Mouse (Mus musculus) cerebellum, postnatal 4 days (tissue): ENCODE data around the gene Armc8.

Source experiments
- DNase-seq, 2 experiments: peaks; one replicate each; pipeline ENCODE4 v3.0.0; 2022; ENCODE audit warnings: low spot score in 2 of 2, mixed read lengths in 1 of 2

Gene Armc8

DNA sequence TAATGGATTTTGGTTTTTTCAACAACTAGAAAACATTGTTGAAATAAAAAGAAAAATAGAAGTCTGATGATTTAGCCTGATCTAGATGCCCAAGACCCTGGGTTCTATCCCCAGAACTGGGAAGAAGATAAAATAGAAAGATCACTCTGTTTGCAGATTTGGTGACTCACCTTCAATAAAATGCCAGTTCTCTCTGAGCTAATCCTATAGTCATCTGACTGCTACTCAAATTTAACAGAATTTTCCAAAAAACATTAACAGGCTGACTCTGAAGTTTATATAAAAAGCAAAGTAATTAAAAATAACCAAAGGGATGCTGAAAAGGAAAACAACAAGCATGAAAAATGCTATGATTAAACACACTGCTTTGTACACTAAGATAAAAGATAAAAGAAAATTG, 122.4 kb downstream of the Armc8 start:
- no peak for DNase-seq

- DNase-seq: no peak
These were observed 124.0 kb downstream of the Armc8 start for GRCm38 (mm10) chr9:99444590-99445178.

GRCm38 (mm10) chr9:99441647-99442433, 126.9 kb downstream of the Armc8 start:
- no peak for DNase-seq

DNA sequence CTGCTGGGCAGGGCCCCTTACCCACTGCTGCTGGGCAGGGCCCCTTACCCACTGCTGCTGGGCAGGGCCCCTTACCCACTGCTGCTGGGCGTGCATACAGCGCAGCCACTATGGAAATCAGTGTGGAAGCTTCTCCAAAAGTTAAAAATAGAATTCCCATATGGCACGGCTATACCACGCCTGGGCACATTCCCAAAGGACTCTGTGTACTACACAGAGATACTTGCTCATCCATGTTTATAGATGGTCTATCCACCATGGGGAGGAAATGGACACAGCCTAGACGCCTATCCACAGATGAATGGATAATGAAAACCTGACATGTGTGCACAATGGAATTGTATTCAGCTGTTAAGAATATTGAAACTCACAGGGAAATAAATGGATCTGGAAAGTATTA, 127.8 kb downstream of the Armc8 start:
- DNase-seq: no peak

DNA sequence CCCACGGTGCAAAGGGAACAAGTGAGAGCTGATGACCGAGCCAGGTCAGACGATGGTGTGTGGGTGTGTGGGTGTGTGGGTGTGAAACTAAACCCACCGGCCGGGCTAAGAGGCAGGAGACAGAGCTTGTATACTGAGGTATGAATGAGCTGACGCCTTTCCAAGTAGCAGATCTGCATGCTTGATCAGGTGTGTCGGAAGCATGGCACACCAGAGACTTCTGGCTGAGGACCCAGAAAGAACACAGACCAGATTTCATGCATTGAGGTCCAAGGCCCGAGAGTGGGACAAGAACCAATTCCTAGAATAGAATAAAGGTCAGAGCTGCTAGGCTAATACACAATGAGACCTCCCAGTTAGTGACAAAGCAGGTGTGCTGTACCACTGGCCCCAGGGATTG, 129.6 kb downstream of the Armc8 start:
- no peak for DNase-seq

DNA sequence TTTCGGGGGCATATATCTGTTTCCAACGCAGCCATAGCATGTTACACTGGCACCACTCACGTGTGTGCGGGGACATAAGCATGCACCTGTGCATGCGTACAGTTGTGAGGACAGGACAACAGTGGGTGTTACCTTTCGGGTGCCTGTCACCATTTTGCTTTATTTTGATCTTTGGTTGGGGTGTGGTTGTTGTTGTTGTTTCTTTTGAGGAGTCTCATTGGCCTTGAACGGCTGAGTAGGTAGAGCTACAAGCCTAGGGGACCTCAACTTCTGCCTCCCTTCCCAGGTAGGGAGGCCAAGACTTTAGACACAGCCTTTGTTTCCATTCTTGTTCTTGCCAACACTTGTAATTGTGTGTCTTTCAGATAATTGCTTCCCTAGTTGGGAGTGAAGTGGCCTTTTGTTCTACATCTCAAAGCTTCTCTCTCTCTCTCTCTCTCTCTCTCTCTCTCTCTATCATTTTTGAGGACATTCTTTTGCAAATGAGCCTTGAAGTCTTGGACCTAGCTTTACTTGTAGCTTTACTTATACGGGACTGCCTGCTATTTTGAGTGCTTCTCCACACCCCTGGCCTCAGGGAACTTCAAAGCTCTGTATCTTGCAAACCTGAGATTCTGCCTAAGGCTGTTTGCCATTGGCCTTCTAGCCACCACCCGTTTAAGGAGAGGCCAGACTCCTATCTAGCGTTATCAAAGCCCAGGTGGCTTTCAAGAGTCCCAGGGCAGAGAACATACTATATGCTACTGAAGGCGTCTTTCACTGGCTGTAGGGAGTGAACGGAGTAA, 130.7 kb downstream of the Armc8 start:
- no peak for DNase-seq

DNA sequence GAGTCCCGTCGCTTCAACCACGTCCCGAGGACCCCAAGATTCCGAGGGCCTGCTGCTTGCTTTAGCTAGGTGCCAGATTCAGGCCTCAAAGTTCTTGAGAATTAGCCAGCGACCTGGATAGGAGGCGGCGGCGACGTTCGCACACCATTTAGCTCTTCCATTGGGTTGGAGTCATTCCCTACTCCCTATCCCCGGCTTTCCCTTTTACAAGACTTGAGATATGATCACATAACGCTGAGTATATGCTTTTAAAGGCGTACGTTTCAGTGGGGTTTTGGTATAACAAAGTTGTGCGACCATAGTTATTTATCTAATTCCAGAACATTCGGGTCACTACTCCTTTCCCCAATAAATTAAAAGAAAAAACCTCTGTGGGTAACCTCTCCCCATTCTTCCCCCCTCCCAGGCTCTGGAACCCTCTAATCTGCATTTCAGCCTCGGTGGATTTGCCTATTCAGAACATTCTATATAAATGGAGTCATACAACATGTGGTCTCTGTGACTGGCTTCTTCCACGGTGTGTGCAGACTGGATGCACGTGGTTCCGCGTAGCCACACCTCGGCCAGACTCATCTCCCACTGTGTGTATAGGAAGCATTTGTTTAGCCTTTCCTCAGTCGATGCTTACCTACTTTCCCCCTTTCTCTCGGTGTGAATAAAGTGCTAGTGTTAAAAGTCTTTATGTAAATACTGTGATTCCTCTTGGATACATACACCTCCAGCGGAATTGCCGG, 131.5 kb downstream of the Armc8 start, which contains the start of gene Mras:
Mras (minus strand) TSS at position 351 of the 734 bp plus-strand sequence.
- DNase-seq: no peak

- DNase-seq: peak; percentile 34 to 71
These were observed 132.3 kb downstream of the Armc8 start for GRCm38 (mm10) chr9:99436182-99437030.

DNA sequence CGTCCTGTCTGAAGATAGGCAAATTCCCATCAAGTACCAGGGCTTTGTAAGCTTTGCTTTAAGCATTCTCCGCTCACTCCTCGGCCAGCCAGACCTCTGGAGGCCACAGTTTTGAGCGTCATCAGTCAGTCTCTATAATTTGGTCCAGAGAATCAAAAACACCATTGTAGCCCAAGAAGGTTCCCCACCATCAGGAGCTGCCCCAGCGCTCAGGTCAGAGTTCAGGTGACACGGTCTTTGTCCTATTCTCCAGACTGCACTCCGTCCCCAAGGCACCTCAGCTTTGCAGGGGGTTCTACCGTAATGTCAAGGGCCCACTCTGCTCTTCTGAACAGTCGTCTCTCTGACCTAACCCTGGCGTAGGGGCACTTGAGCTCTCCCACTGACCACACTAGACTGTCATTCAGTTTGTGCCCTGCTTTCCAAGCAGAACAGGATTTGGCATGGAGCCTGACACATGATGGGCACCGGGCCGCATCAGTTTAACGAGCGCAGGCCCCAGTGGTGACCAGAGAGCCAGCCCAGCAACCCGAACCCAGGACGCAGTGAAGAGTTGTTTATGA, 133.0 kb downstream of the Armc8 start:
- peak in 1 of 2 experiments; percentile 73 for DNase-seq

DNA sequence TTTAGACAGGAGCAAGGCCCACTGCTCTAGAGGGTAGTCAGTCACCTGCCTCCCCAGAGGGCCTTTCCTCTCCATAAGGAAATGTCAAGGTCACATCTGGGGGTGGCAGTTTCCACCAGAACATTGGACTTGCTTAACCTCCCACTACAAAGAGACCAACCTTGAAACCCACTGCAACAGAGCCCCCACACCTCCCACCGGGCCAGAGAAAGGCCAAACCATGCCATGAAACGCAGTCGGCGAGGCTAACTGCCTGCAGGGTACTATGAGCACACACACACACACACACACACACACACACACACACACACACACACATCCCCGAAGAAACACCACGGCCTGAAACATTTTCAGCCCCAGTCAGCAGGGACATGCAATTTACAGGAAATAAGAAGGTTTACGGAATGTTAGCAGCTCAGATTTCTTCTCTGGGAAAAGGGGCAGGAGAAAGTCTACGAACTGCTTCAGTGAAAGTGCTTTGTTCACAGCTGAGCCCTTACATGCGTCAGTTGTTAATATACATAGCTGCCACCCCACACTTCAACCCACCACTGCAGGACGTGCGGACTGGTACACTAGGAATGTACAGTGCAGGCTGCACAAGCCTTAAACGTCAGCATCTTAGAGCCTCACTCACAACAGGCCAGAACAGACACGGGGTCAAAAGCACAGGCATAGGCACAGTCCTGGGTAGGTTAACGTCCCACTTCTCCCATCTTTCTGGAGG, 133.6 kb downstream of the Armc8 start:
- DNase-seq: no peak

GRCm38 (mm10) chr9:99432478-99432877, 136.2 kb downstream of the Armc8 start:
- DNase-seq: no peak

- DNase-seq: no peak
These were observed 136.7 kb downstream of the Armc8 start for GRCm38 (mm10) chr9:99431963-99432362.

GRCm38 (mm10) chr9:99431346-99431745, 137.4 kb downstream of the Armc8 start:
- no peak for DNase-seq

DNA sequence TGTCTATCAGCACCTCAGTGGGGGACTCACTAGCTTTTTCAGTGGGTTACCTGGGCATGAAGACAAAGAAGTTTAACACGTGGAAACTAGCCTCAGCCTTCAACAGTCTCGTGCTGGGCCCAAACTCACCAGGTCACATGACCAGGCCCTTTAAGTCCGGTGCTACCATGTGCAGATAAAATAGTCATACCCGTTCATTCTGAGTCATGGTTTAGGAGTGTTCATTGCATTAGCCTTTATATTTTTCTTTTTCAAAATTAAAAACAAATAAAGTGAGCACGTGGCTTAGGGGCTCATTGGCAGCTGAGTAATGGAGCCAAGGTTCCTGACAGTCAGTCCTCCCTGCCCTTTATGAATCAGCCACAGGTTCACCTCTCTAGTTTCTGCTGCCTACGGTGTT, 137.9 kb downstream of the Armc8 start:
- DNase-seq: no peak

DNA sequence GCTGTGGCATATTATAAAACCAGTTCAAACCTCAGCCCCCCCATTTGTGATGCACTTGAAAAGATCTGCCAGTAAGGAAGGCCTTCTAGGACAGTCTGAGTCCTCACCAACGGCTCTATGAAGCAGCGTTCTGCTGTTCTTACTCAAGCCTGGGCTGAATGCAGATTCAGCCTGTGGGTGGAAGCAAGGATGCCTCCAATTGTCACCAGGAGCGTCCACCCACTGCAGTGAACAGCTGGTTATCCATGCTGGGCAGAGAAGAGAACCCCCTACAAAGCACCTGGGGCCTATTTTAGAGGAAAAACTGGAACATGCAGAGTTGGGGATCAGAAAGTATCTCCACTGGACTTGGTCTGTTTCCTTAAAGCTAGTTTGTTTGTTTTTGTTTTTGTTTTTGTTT, 138.9 kb downstream of the Armc8 start:
- DNase-seq: no peak

DNA sequence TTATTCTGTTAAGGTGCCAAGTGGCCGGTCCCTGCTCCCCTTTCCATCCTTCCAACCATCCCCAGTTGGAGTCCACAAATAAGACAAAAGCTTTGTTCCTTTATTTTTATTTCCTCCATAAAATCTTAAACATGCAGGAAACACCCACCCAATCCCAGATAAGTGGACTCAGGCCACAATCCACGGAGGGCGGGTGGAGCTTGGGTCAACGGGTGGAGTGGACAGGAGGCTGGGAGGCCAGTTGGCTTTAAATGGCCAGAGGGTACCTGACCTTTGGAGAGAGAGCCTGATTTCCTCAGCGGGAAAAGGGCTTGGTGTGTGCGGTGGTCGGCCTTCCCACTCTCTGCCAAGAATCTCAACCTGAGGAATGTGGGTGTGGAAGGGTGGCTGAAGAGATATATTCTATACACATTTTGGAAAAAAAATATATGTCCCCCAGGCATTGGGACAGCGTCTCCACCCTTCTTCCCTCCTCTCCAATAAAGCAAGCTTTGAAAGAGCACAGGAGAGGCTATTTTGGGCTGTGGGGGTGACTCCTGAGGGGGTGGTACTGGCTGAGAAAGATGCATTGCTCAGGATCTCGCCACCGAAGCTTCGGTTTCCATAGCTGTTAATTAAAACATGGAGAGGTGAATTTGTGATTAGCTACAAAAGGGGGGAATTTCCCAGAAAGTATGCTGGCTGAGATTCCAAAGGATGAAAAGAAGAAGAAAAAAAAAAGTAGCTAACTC, 139.9 kb downstream of the Armc8 start:
- DNase-seq: no peak
